Mouse (Mus musculus) spleen, adult 2 months (tissue): Measurements from ENCODE around the gene Pla2g4e.

Source experiments
- CTCF ChIP-seq: fragments of 200-500 bp; IDR thresholded peaks from 2 replicates; pipeline ENCODE4 v1.5.1; 2011; ENCODE audit warnings: mild to moderate bottlenecking, inconsistent platforms; ENCODE audit not compliant: insufficient read depth, insufficient read length, insufficient replicate concordance; ENCODE audit errors: extremely low read depth
- POLR2A ChIP-seq: fragments of 200-500 bp; IDR thresholded peaks from 2 replicates; pipeline ENCODE4 v1.6.1; 2011; ENCODE audit warnings: low read depth, low read length, inconsistent platforms

- TF ChIP-seq CTCF (no peak), POLR2A (no peak)
These were observed 16.2 kb upstream of the Pla2g4e start for GRCm38 (mm10) chr2:120261346-120261745.
